Mouse (Mus musculus) embryonic fibroblast, embryonic 13.5 days (primary cell): Measurements from ENCODE around the gene Panx2. TPM values are rescaled to one million over a fixed set of nuclear protein-coding genes. Genes with fewer than 3 reads are reported as not detected.
A peak's percentile ranks its signal among the peaks of the same experiment; 100 is the strongest.

Experiments used
- H3K27ac ChIP-seq: 2 replicates; pipeline ENCODE4 v1.5.1; 2012; ENCODE audit warnings: low read length, control low read depth, inconsistent platforms; ENCODE audit not compliant: insufficient read depth
- H3K4me1 ChIP-seq: 2 replicates; pipeline ENCODE4 v1.6.1; 2011; ENCODE audit warnings: low read length; ENCODE audit not compliant: control insufficient read depth, insufficient read depth
- H3K4me3 ChIP-seq: 2 replicates; pipeline ENCODE4 v1.5.1; 2011; ENCODE audit warnings: mild to moderate bottlenecking, control low read depth, low read length; ENCODE audit not compliant: insufficient read depth
- CTCF ChIP-seq: IDR thresholded peaks from 2 replicates; pipeline ENCODE4 v1.5.1; 2011; ENCODE audit warnings: mild to moderate bottlenecking, control low read depth, low read length, moderate library complexity, borderline replicate concordance; ENCODE audit not compliant: insufficient read depth
- POLR2A ChIP-seq: IDR thresholded peaks from 2 replicates; pipeline ENCODE4 v1.6.1; 2011; ENCODE audit warnings: low read depth, mild to moderate bottlenecking, control low read depth, low read length, moderate library complexity
- polyA plus RNA-seq: library from polyadenylated mRNA; stranded (reverse); fragments of >200 nt; gene quantifications from 2 replicates; pipeline ENCODE4 v1.2.4, GENCODE M21; 2011; ENCODE audit warnings: low read depth; ENCODE audit not compliant: missing spikeins, insufficient read length

The Panx2 gene
- polyA plus RNA-seq, 1 experiment = not detected

DNA sequence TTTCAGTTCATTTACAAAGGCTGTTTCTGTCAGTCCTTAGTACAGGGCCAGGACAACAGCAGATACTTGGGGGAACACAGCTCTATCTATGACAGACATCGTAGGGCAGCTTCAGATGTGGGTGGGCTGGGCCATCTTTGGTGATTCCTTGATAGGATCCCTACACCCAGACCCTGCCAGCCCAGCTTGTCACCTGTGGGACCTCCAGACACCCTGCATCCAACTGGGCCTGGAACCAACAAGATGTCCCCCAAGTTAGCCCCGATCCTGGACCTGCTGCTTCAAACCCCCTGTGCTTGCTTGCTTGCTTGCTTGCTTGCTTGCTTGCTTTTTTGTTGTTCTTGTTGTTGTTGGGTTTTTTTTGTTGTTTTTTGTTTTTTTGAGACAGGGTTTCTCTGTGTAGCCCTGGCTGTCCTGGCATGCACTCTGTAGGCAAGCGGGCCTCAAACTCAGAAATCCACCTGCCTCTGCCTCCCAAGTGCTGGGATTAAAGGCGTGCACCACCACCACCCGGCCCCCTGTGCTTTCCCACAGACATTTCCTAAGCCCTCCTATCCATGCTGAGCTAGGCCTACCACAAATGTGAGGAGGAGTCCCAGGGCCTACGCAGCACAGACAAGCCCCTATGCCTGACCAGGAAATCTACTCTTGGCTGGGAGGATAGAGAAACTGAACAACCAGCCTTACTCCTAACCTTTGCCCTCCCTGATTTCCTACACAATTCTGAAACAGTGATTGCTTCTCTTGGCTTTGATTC is 2.4 kb downstream of the Panx2 start:
- H3K4me3 ChIP-seq = no peak overlapping the region
- TF ChIP-seq POLR2A (no peak), CTCF (no peak)
- H3K4me1 ChIP-seq = no peaks in the 10 kb centered on the region
- no peak overlapping the region for H3K27ac ChIP-seq

- TF ChIP-seq CTCF = no peak
- no peak for TF ChIP-seq POLR2A
- Histone ChIP-seq H3K27ac (no peak overlapping the region), H3K4me3 (no peak overlapping the region), H3K4me1 (no peaks in the 10 kb centered on the region)
Measured at GRCm38 (mm10) chr15:89062518-89062910, 3.0 kb downstream of the Panx2 start.

- H3K27ac ChIP-seq = no peak overlapping the region
- TF ChIP-seq CTCF (no peak), POLR2A (no peak)
- H3K4me3 ChIP-seq = no peak overlapping the region
Measured at GRCm38 (mm10) chr15:89063001-89063400, 3.5 kb downstream of the Panx2 start.

GRCm38 (mm10) chr15:89063536-89063935 is 4.0 kb downstream of the Panx2 start:
- no peak overlapping the region for H3K4me3 ChIP-seq
- no peaks in the 10 kb centered on the region for H3K4me1 ChIP-seq
- H3K27ac ChIP-seq = no peak overlapping the region
- TF ChIP-seq CTCF (no peak), POLR2A (no peak)

More at GRCm38 (mm10) chr15:89063001-89063400, 3.5 kb downstream of the Panx2 start:
- H3K4me1 ChIP-seq = no peaks in the 10 kb centered on the region

DNA sequence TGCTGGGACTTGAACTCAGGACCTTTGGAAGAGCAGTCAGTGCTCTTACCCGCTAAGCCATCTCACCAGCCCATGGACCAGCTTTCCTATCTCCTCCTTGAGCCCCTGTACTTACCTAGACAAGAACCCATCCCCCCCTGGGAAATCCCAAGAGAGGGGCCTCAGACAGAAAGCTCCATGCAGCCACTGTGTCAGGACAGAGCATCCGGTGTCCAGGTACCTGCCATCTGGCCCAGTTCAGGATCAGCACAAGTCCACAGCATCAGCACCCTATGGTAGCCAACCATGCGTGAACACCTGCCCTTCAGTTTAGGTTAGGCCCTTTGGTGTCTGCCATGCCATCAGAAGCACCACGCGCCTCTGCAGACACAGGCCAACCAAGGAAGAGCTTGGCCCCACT is 5.4 kb downstream of the Panx2 start:
- H3K4me3 ChIP-seq = no peak overlapping the region
- no peaks in the 10 kb centered on the region for H3K4me1 ChIP-seq
- no peak for TF ChIP-seq POLR2A
- TF ChIP-seq CTCF = no peak
- no peak overlapping the region for H3K27ac ChIP-seq

DNA sequence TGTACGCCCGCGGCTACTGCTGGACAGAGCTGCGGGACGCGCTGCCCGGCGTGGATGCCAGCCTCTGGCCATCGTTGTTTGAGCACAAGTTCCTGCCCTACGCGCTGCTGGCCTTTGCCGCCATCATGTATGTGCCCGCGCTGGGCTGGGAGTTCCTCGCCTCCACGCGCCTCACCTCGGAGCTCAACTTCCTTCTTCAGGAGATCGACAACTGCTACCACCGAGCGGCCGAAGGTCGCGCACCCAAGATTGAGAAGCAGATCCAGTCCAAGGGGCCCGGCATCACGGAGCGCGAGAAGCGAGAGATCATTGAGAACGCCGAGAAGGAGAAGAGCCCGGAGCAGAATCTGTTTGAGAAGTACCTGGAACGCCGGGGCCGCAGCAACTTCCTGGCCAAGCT is 8.1 kb downstream of the Panx2 start:
- no peak for TF ChIP-seq POLR2A
- TF ChIP-seq CTCF = no peak
- H3K4me3 ChIP-seq = no peak overlapping the region
- no peaks in the 10 kb centered on the region for H3K4me1 ChIP-seq

DNA sequence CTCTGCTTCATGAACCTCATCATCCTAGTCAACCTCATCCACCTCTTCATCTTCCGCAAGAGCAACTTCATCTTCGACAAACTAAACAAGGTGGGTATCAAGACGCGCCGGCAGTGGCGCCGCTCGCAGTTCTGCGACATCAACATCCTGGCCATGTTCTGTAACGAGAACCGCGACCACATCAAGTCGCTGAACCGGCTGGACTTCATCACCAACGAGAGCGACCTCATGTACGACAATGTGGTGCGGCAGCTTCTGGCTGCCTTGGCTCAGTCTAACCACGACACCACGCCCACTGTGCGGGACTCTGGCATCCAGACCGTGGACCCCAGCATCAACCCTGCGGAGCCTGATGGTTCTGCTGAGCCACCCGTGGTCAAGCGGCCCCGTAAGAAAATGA is 8.7 kb downstream of the Panx2 start:
- TF ChIP-seq CTCF (no peak), POLR2A (no peak)
- H3K27ac ChIP-seq = no peak overlapping the region
- H3K4me3 ChIP-seq = no peak overlapping the region
- no peaks in the 10 kb centered on the region for H3K4me1 ChIP-seq

More for the DNA sequence above, 8.1 kb downstream of the Panx2 start:
- H3K27ac ChIP-seq = no peak overlapping the region

DNA sequence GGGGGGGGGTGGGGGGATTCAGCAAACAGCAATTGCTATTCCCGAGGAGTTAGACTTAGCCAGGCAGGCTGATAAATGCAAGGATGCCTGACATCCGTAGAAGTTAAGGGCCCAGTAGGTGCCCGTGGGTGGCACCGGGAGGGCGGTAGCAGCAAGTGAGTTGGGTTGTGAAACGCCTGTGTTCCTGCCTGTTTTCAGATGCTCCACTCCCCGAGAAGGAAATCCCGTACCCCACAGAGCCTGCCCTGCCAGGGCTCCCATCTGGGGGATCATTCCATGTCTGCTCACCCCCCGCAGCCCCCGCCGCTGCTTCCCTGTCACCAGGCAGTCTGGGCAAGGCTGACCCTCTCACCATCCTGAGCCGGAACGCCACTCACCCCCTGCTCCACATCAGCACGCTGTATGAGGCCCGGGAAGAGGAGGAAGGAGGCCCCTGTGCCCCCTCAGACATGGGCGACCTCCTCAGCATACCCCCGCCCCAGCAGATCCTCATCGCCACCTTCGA is 9.9 kb downstream of the Panx2 start:
- no peaks in the 10 kb centered on the region for H3K4me1 ChIP-seq
- TF ChIP-seq CTCF (no peak), POLR2A (no peak)
- H3K27ac ChIP-seq = no peak overlapping the region
- H3K4me3 ChIP-seq = no peak overlapping the region

DNA sequence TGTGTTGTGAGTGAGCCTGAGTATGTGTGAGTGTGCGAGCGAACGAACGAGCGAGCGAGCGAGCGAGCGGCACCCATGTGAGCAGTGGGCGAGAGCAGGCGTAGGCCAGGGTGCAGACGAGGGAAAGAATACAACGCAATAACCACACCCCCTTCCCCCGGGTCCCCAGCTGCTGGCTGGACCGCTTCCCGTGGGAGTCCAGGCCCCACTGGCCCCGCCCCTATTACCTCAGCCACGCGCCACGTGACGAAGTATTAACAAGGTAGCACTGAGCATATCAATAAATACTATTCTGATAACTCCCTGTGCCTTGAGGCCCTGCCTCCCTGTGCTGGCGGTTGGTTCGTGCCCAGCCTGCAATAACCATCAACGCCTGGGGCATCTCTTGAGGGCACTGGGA is 11.1 kb downstream of the Panx2 start:
- H3K4me3 ChIP-seq = no peak overlapping the region
- TF ChIP-seq POLR2A = no peak
- no peak for TF ChIP-seq CTCF
- no peak overlapping the region for H3K27ac ChIP-seq

DNA sequence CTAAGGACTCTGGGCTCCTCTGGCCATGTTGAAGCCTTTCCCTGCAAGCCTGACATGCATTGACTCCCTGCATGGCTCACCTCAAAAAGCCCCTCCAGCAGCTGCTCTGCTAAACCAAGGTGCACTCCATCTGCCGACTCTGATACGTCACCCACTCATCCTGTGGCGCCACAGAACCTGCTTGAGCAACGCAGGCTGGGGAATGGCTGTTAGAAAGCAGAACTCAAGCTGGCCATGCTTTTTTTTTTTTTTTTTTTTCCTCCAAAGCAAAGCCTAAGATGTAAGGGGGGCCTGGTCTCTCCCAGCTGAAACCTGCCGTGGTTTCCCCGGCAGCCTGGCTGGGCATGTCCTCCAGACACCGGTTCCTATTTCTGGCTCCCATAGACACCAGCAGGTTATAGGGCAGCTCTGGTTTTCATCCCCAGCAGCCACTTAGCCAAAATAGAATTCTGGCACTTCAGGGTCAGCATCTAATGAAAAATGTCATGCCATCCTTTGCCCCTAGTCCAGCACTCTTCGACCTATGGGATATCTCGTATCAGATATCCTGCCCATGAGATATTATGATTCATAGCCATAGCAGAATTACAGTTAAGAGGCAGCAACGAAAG is 14.6 kb downstream of the Panx2 start:
- Histone ChIP-seq H3K4me1 (peaks cover 10% of the 10 kb centered on the region; the same call in 1 of the 2 replicates), H3K4me3 (no peak overlapping the region), H3K27ac (no peak overlapping the region)
- no peak for TF ChIP-seq POLR2A
- no peak for TF ChIP-seq CTCF

More for the DNA sequence above, 11.1 kb downstream of the Panx2 start:
- no peaks in the 10 kb centered on the region for H3K4me1 ChIP-seq

DNA sequence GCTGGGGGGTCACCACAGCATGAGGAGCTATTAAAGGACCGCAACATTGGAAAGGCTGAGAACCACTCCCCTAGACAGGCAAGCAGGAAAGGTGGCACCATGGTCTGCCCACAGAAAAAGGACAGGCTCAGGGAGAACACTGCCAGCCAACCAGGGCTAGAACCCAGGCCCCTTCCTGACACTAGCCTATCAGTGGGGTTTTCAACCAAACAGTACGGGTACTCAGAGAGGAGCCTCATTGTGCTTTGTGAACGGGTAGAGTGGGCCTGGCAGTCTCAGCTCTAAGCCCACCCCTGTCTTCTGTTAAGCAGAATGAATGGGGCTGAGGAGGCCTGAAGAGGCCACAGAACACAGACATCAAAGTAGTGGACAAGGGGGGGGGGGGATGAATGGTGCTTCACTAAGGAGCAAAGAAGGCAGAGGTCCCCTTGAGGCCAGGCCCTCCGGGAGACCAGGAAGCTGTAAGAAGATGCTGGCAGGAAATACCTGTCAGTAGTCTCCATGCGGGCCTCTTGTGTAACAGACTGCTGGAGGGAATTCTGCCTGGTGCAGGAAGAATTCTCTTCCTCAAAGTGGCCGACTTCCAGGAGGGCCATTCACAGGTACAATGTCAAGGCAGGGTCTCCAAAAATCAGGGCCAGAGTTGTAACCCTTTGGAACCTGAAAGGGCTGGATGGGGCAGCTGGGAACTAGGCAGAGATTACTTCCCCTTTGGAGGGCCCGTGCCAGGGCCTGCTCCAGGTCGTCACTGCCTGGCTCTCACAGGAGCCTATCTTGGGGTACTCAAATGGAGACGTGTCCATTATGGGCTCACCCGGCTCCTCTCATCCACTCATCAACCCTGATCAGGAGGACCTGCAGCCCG is 15.3 kb downstream of the Panx2 start, which contains the start of gene Trabd:
Trabd (plus strand) TSS at position 512 of the 865 bp plus-strand sequence.
- Histone ChIP-seq H3K27ac (peak within 1 kb of the TSS; percentile 57), H3K4me3 (peak within 1 kb of the TSS; percentile 60), H3K4me1 (peaks cover 10% of the 10 kb centered on the region; the same call in 1 of the 2 replicates)
- TF ChIP-seq POLR2A (no peak), CTCF (no peak)
